Mouse (Mus musculus): ENCODE measurements at regions not wholly inside any gene's neighbourhood (a gene's known extent, or its start where the extent isn't known, plus 50 kb on each side); places are given as distances from the start of the nearest gene placed in this dataset.

DNA sequence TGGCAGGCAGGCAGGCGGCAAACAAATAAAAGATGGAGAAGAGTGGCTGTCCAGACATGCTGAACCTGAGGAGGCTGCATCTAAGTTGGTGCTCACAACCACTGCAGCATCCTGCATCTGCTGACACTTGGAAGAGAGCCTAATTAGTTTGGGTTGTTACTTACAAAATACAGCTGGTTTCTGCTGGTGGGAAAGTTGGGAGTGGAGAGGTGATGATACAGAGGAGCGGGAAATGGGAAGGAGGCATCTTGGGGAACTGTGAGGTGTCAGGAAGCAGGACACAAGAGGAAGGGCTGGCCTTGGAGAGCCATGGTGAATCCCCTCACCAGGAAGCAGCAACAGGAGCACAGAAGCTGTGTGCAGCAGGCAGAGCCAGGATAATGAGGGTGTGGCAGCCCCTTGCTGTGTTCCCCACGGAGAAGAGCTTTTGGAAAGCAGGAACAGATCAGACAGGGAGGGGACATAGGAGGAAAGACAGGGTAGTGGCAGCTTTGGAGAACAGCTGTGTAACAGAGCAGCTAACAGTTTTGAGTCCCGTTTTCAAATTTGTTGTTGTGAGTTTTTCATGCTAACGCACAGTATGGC is 58.0 kb upstream of the Coch start:
- TF ChIP-seq CTCF (IDR thresholded peaks at IDR 0.05; ENCODE audit: borderline replicate concordance, extremely low read depth, insufficient read depth, insufficient read length) (no peak), POLR2A (IDR thresholded peaks at IDR 0.05; ENCODE audit: borderline replicate concordance, extremely low read depth, insufficient read depth, insufficient read length, poor library complexity, severe bottlenecking) (no peak)

All from brain, embryonic 14.5 days (tissue).